Mouse (Mus musculus) hindbrain, embryonic 10.5 days (tissue): ENCODE data around the gene Pomgnt1. TPM values are rescaled to one million over a fixed set of nuclear protein-coding genes. Genes with fewer than 3 reads are reported as not detected.

ENCODE experiments used
- DNase-seq: peaks from one replicate; pipeline ENCODE4 v3.0.0-alpha.2; 2017; ENCODE audit warnings: low spot score
- H3K27ac ChIP-seq: fragments of 300-500 bp; sonication (generic); 2 replicates; pipeline ENCODE4 v1.5.1; 2016; ENCODE audit warnings: mild to moderate bottlenecking, moderate library complexity
- H3K27me3 ChIP-seq: fragments of 300-500 bp; sonication (generic); 2 replicates; pipeline ENCODE4 v1.6.1; 2016; ENCODE audit warnings: mild to moderate bottlenecking; ENCODE audit not compliant: poor library complexity, insufficient read depth, severe bottlenecking
- H3K36me3 ChIP-seq: fragments of 300-500 bp; sonication (generic); 2 replicates; pipeline ENCODE4 v1.6.1; 2016; ENCODE audit warnings: mild to moderate bottlenecking, moderate library complexity
- H3K4me1 ChIP-seq: fragments of 300-500 bp; sonication (generic); replicated peaks from 2 replicates; pipeline ENCODE4 v1.6.1; 2016; ENCODE audit warnings: mild to moderate bottlenecking
- H3K4me3 ChIP-seq: fragments of 300-500 bp; sonication (generic); 2 replicates; pipeline ENCODE4 v1.5.1; 2016; ENCODE audit warnings: mild to moderate bottlenecking, moderate library complexity
- H3K9me3 ChIP-seq: fragments of 300-500 bp; sonication (generic); 2 replicates; pipeline ENCODE4 v1.6.1; 2016; ENCODE audit warnings: mild to moderate bottlenecking, moderate library complexity
- WGBS: fragments of 180-500 bp; shearing (Covaris S2); methylation state at CpG from one replicate; pipeline ENCODE4 v1.1.7; 2016; 5-methylcytosine and 5-hydroxymethylcytosine counted together
- polyA plus RNA-seq: library from polyadenylated mRNA; unstranded; fragments of >200 nt; fragmentation: Nextera tagmentation; extraction: Ambion mirVana; gene quantifications from 2 replicates; pipeline ENCODE4 v1.2.1, GENCODE M21; 2016

Gene Pomgnt1
- polyA plus RNA-seq, 1 experiment from 2014 or later, result 55.0 TPM

DNA sequence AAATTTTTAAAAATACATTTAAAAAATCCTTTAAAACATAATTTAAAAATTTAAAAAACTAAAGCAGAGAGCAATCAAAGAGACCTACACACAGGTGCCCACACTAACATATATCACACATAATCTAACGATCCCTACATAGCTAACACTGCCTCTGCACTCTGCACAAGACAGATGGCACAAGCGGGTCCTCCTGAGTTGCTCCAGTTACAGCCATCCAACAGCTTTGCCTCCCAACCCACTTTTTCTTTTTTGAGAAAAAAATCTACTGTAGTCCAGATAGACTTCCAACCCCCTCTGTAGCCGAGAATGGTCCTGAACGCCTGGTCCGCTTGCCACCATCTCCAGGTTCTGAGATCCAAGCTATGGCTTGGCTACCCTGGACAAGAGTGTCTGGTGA, 18.4 kb upstream of the Pomgnt1 start:
- H3K36me3 ChIP-seq, result peaks cover 95% of the 10 kb centered on the region
- WGBS, result 97% methylated on average over 5 of the region's 5 CpGs
- H3K9me3 ChIP-seq, result no peaks in the 10 kb centered on the region
- no peak overlapping the region for H3K27ac ChIP-seq
- no peak for DNase-seq
- H3K4me1 ChIP-seq, result no peaks in the 10 kb centered on the region
- no peaks in the 10 kb centered on the region for H3K27me3 ChIP-seq
- H3K4me3 ChIP-seq, result no peak overlapping the region

DNA sequence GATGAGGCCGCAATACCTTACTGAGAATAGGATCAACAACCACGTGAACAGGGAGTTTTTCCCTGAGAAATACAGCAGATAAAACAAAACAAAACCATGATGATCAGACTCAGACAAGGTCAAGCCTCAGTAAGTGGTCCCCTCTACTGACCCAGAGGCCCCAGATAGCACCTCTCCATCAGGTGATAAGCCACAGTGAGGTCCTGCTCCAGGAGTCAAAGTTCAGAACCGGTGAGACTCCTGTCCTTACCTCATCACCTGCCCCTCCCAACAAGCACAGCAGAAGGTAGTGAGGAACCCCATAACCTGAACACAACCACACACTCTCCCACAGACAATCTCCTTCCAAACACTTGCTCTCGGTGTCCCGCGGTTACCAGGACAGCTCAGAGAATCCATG, 12.9 kb upstream of the Pomgnt1 start:
- H3K27ac ChIP-seq, result no peak overlapping the region
- peaks cover 93% of the 10 kb centered on the region for H3K36me3 ChIP-seq
- H3K9me3 ChIP-seq, result no peaks in the 10 kb centered on the region
- H3K4me1 ChIP-seq, result no peaks in the 10 kb centered on the region
- no peak for DNase-seq
- no peaks in the 10 kb centered on the region for H3K27me3 ChIP-seq
- no peak overlapping the region for H3K4me3 ChIP-seq
- 90% methylated on average over 6 of the region's 6 CpGs for WGBS

DNA sequence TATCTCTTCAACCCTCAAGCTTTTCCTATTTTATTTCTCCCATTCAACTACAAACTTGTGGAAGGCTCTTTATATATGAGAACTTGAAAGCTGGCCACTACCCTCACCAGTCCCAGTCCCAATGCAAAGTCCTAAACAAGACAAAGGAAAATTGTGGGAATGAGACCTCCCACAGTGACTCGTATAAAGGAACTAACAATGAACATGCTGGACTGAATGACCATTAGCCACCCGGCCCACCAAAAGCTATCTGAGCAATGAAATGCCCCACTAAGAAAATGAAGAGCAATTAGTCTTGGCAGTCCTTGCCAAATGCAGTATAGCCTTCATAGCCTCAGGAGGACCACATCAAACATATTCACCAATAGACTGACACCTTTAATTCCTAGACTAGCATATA, 12.2 kb upstream of the Pomgnt1 start:
- no peak overlapping the region for H3K4me3 ChIP-seq
- H3K36me3 ChIP-seq, result peaks cover 95% of the 10 kb centered on the region
- H3K9me3 ChIP-seq, result no peaks in the 10 kb centered on the region
- H3K27me3 ChIP-seq, result no peaks in the 10 kb centered on the region
- H3K4me1 ChIP-seq, result no peaks in the 10 kb centered on the region
- H3K27ac ChIP-seq, result no peak overlapping the region
- WGBS, result 72% methylated on average over 2 of the region's 2 CpGs
- no peak for DNase-seq

DNA sequence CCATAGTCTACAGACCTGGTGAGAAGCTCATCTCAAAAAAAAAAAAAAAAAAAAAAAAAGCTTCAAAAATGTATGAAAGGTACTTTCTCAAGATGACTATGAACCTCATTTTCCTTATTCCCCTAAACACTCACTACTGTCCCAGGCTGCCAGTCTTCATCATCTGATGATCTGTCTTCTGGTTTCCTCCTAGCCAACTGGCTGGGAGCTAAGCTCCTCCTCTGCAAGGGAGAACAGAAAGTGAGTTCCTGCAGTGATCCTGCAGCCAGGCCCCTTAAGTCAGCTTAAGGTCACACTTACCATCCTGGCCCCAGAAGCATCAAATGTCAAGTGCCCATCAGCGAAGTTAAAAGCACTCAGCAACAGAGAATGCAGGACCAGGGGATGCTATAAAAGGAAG, 878 bp upstream of the Pomgnt1 start:
- Histone ChIP-seq H3K36me3 (peaks cover 35% of the 10 kb centered on the region), H3K4me3 (peak overlapping the region; percentile 61), H3K4me1 (peaks cover 23% of the 10 kb centered on the region), H3K27me3 (no peaks in the 10 kb centered on the region), H3K27ac (peak overlapping the region; percentile 81; the same call in 1 of the 2 replicates), H3K9me3 (no peaks in the 10 kb centered on the region)
- DNase-seq, result no peak
- WGBS, result 0% methylated on average over 1 of the region's 1 CpGs

DNA sequence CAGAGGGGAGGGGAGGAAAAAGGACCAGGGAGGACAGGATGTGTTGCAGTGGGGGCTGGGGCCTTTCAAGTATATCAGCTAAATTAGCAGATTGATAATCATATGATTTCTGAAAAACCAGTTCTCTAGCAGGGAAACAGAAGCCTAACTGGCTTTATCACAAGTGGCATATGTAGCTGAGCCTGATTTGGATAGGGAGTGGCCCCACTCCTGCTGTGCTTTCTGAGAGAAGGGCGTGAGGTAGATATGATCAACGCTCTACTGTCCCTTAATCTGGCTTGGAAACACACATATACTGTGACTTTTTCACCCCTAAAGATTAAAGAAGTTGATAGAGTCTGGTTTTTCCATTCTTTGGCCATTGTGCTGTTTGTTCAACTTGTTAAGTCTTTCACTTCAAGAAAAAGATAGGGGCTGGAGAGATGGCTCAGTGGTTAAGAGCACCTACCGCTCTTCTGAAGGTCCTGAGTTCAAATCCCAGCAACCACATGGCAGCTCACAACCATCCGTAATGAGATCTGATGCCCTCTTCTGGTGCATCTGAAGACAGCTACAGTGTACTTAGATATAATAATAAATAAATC, 2.3 kb downstream of the Pomgnt1 start:
- no peak for DNase-seq
- Histone ChIP-seq H3K27ac (no peak overlapping the region), H3K27me3 (no peaks in the 10 kb centered on the region), H3K9me3 (no peaks in the 10 kb centered on the region), H3K4me3 (no peak overlapping the region), H3K4me1 (peaks cover 25% of the 10 kb centered on the region), H3K36me3 (peaks cover 8% of the 10 kb centered on the region; the same call in 1 of the 2 replicates)
- WGBS, result 94% methylated on average over 4 of the region's 4 CpGs

DNA sequence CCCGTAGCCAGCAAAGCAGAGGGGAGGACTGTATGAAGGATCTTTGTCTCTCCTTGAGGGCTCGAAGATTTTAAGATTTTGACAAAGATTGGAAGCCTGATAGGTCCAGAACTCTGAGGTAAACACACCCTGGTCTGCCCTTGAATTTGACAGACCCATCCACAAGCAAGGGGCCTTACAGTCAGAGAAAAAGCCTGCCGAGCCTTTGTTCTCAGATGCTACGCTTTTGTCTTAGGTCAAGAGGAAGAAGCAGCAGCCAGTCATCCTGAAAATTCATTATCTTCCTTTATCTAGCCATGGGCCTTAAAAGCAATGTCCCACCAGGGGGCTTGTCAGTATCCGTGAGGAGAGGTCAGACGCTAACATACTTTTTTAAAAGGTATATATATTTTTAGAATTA, 4.3 kb downstream of the Pomgnt1 start:
- Histone ChIP-seq H3K36me3 (peaks cover 5% of the 10 kb centered on the region; the same call in 1 of the 2 replicates), H3K27me3 (no peaks in the 10 kb centered on the region), H3K9me3 (no peaks in the 10 kb centered on the region), H3K4me1 (peaks cover 18% of the 10 kb centered on the region), H3K27ac (no peak overlapping the region), H3K4me3 (no peak overlapping the region)
- 60% methylated on average over 6 of the region's 6 CpGs for WGBS
- DNase-seq, result no peak

DNA sequence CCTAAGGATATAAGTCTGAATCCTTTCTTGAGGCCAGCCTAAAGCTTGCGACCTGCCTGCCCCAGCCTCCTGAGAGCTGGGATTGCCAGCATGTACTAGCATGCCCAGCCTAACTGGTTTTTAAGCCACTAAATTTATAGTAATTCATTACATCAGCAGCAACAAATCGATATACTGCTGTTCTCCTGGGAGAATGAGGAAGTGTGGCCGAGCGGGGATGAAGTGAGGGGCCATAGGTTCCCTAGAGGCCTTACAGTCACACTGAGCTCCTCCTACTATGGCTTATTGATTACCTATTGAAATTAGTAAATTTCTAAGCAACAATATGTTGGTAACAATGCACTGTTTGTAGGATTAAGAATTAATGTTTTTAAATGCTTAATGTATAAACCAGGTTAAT, 9.5 kb downstream of the Pomgnt1 start:
- no peak for DNase-seq
- H3K9me3 ChIP-seq, result no peaks in the 10 kb centered on the region
- no peak overlapping the region for H3K4me3 ChIP-seq
- no peaks in the 10 kb centered on the region for H3K27me3 ChIP-seq
- peaks cover 8% of the 10 kb centered on the region for H3K4me1 ChIP-seq
- peaks cover 7% of the 10 kb centered on the region; the same call in 1 of the 2 replicates for H3K36me3 ChIP-seq
- no peak overlapping the region for H3K27ac ChIP-seq
- WGBS, result 87% methylated on average over 4 of the region's 4 CpGs

DNA sequence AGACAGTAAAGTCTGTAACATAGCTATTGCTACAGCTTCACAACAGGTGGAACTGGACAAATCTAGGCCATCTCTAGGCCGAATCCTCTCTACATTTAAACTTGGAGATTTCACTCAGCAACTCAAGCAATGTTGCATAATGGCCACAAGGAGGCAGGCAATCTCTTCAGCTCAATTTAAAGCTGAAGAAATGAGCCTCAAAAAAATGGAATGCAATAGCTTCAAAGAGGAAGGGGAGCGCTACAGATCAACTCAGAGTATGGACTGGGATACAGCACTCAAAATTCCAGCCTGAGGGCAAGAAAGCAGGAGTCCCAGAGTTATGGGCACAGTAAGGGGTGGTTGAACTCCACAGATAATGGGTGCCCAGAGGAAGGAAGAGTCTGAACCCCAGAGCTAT, 11.3 kb downstream of the Pomgnt1 start:
- Histone ChIP-seq H3K36me3 (peaks cover 7% of the 10 kb centered on the region; the same call in 1 of the 2 replicates), H3K27ac (no peak overlapping the region), H3K4me3 (no peak overlapping the region), H3K9me3 (no peaks in the 10 kb centered on the region), H3K4me1 (peaks cover 8% of the 10 kb centered on the region), H3K27me3 (no peaks in the 10 kb centered on the region)
- WGBS, result 37% methylated on average over 2 of the region's 2 CpGs
- DNase-seq, result no peak

DNA sequence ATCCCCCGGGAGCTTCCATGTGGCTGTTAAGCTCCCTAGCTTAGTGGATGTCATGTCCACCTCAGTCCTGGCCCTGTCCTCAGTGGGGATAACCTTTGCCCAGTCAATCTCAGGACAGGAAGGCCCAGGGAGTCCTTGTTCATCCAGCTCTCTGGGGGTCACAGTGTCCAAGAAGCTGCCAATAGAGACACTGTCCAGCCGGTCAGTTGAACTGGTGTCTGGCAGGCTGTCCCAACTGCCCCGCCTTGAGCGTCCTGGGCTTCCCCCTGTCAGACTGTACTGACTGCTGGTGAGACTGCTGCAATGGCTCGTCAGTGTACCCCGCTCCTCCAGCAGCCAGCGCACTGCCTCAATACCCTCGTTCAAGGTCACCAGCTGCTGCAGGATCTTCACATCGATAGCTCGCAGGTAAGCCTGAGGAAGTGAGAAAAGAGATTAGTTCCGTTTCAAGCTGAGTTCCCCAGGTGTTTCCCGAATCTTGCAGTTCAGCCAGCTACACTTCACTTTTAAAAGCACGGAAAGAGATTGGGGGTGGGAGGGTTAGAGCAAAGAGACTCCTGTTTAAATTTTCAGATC, 13.9 kb downstream of the Pomgnt1 start:
- Histone ChIP-seq H3K4me1 (peaks cover 23% of the 10 kb centered on the region), H3K27ac (no peak overlapping the region), H3K4me3 (no peak overlapping the region), H3K36me3 (0 out of 2 replicates have a peak, but pooled peaks cover 3% of the 10 kb centered on the region), H3K27me3 (peaks cover 10% of the 10 kb centered on the region), H3K9me3 (no peaks in the 10 kb centered on the region)
- 55% methylated on average over 13 of the region's 13 CpGs for WGBS
- no peak for DNase-seq

DNA sequence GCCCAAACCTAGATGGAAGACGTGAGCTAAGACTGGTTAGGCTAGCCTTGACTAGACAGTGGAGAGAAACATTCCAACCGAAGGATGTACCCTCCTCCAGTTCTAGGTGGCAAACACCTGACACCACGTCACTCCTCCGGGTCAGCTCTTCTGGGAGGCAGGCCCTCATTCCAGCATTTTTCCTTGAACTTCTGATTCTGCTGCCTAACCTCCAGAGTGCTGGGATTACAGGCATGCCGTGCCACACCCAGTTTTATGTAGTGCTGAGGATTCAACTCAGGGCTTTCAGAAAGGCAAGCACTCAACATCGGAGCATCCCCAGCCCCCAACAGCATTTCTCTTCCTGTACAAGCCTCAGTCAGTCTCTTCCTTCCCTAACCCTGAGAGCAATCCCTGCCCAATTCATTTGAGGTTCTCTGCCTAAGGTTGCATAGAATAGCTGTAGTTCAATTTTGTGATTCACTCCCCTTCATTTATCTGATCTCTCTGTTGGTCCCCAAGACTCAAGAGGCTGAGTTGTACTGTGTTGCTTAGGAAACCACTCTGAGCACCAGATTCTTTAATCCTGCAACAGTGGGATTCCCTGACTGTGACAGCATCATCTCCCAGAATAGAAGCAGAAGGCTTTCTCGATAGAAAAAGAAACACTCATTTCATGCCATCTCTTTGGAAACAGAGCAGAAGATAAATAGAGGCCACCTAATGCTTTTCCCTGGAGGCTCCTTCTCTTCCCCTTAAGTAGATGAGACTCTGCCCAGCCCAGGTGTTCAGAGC, 17.3 kb downstream of the Pomgnt1 start:
- H3K4me3 ChIP-seq, result no peak overlapping the region
- no peak for DNase-seq
- H3K27me3 ChIP-seq, result peaks cover 35% of the 10 kb centered on the region
- 0 out of 2 replicates have a peak, but pooled peaks cover 3% of the 10 kb centered on the region for H3K36me3 ChIP-seq
- no peak overlapping the region for H3K27ac ChIP-seq
- H3K9me3 ChIP-seq, result no peaks in the 10 kb centered on the region
- WGBS, result 85% methylated on average over 7 of the region's 7 CpGs
- peaks cover 39% of the 10 kb centered on the region for H3K4me1 ChIP-seq

DNA sequence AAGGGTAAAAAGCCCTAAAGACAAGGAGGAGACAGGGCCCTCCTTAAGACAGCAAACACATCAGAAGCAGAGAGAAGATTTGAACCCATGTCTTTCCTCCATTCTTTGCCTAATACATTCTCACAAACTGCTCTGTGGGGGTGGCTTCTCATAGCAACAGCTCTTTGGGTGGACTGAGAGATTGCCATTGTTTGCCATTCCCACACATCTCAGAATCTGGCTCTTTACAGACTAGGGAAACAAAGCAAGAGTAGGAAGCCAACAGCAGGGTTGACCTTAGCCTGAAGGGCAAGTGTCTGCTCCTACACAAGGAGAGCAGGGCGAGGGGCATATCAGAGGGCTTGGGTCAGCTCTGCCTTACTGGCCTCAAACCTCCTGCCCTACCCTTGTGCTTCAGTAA, 18.1 kb downstream of the Pomgnt1 start:
- Histone ChIP-seq H3K9me3 (no peaks in the 10 kb centered on the region), H3K27ac (no peak overlapping the region), H3K4me3 (no peak overlapping the region), H3K36me3 (no peaks in the 10 kb centered on the region), H3K27me3 (peaks cover 35% of the 10 kb centered on the region), H3K4me1 (peaks cover 39% of the 10 kb centered on the region)
- 50% methylated on average over 1 of the region's 1 CpGs for WGBS
- DNase-seq, result no peak

DNA sequence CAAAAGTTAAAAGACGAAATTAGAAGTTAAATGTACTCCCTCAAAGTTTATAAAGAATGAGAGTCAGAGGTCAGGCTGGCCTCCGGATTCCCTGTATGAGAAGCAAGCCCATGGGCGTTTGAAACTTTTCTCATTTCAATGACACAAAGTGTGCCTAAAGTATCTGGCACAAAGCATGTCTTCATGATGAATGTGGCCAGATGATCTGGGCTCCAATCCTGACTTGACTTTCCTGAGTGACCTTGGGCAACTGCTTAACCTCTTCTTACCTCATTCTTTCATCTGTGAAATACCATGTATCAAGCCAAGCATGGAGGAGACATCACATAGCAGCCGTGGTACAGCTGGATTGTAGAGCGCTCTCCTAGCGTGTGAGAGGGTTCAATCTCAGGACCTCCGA, 18.6 kb downstream of the Pomgnt1 start:
- no peak for DNase-seq
- Histone ChIP-seq H3K4me1 (peaks cover 37% of the 10 kb centered on the region), H3K27ac (no peak overlapping the region), H3K4me3 (no peak overlapping the region), H3K27me3 (peaks cover 35% of the 10 kb centered on the region), H3K36me3 (no peaks in the 10 kb centered on the region), H3K9me3 (no peaks in the 10 kb centered on the region)
- 66% methylated on average over 7 of the region's 7 CpGs for WGBS

DNA sequence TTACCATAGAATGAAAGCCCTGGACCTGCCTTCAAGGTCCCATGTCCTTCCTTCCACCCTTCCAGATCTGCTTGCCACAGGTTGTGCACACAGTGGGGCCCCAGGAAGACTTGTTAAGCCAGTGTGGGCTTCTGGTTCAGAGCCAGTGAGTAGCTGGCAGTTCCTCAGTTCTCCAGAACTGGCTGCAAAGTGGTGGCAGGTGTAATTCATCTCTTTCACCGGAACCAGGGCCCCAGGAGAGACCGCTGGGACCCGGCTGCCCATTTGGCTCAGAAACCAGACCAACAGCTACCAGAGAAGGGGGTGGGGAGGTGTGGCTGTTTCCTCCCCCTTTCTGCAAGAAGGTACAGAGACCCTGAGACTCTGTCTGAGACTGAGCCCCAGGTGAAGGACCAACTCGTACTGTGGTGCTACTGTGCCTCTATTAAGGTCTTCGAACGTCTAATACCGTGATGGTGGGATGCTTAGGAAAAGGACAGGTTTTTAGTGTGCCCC, 19.7 kb downstream of the Pomgnt1 start:
- WGBS, result 13% methylated on average over 7 of the region's 7 CpGs
- H3K9me3 ChIP-seq, result no peaks in the 10 kb centered on the region
- peak overlapping the region; percentile 68 for H3K4me3 ChIP-seq
- peaks cover 35% of the 10 kb centered on the region for H3K27me3 ChIP-seq
- H3K36me3 ChIP-seq, result no peaks in the 10 kb centered on the region
- DNase-seq, result no peak
- H3K27ac ChIP-seq, result no peak overlapping the region
- H3K4me1 ChIP-seq, result peaks cover 34% of the 10 kb centered on the region
